Mouse (Mus musculus) MEL (cell line): ENCODE results near the gene Gabbr1.

Source experiments
- CHD2 ChIP-seq: IDR thresholded peaks from 2 replicates; pipeline ENCODE4 v1.6.1; 2011; ENCODE audit warnings: low read length, improper control_type of control experiment
- CTCF ChIP-seq, 3 experiments: IDR thresholded peaks in 2 of 3; conservative IDR thresholded peaks in 1 of 3; 2 replicates each; pipeline ENCODE4 v1.5.1; 2011 to 2012; ENCODE audit warnings: low read length in 3 of 3, low read depth in 2 of 3, mild to moderate bottlenecking in 2 of 3, improper control_type of control experiment in 1 of 3, inconsistent platforms in 1 of 3, mixed read lengths in 1 of 3, moderate library complexity in 1 of 3; ENCODE audit not compliant: control insufficient read depth in 1 of 3, insufficient read depth in 1 of 3, poor library complexity in 1 of 3, severe bottlenecking in 1 of 3
- E2F4 ChIP-seq: IDR thresholded peaks from 2 replicates; pipeline ENCODE4 v1.6.1; 2011; ENCODE audit warnings: low read depth, low read length, improper control_type of control experiment, borderline replicate concordance
- EP300 ChIP-seq, 2 experiments: IDR thresholded peaks; 2 replicates each; pipeline ENCODE4 v1.6.1; 2011; ENCODE audit warnings: improper control_type of control experiment in 2 of 2, low read length in 2 of 2, low read depth in 1 of 2, mild to moderate bottlenecking in 1 of 2
- GABPA ChIP-seq: IDR thresholded peaks from 2 replicates; pipeline ENCODE4 v1.6.1; 2012; ENCODE audit warnings: low read depth, mild to moderate bottlenecking, inconsistent platforms, low read length, improper control_type of control experiment, moderate library complexity
- GATA1 ChIP-seq: IDR thresholded peaks from 2 replicates; pipeline ENCODE4 v1.6.1; 2011; ENCODE audit warnings: low read depth, low read length, improper control_type of control experiment
- MAZ ChIP-seq: IDR thresholded peaks from 2 replicates; pipeline ENCODE4 v1.6.1; 2012; ENCODE audit warnings: low read depth, mild to moderate bottlenecking, inconsistent platforms, low read length, improper control_type of control experiment
- MYC ChIP-seq: IDR thresholded peaks from 2 replicates; pipeline ENCODE4 v1.6.1; 2011; ENCODE audit warnings: low read depth, mild to moderate bottlenecking, low read length, improper control_type of control experiment, moderate library complexity
- POLR2A ChIP-seq, 2 experiments: IDR thresholded peaks; 2 replicates each; pipeline ENCODE4 v1.6.1; 2011 to 2012; ENCODE audit warnings: low read length in 2 of 2, mild to moderate bottlenecking in 2 of 2, control low read depth in 1 of 2, improper control_type of control experiment in 1 of 2, low read depth in 1 of 2, moderate library complexity in 1 of 2; ENCODE audit not compliant: control insufficient read depth in 1 of 2, insufficient read depth in 1 of 2, poor library complexity in 1 of 2
- RAD21 ChIP-seq: IDR thresholded peaks from 2 replicates; pipeline ENCODE4 v1.6.1; 2011; ENCODE audit warnings: mild to moderate bottlenecking, low read depth, low read length, improper control_type of control experiment
- SMC3 ChIP-seq: IDR thresholded peaks from 2 replicates; pipeline ENCODE4 v1.6.1; 2011; ENCODE audit warnings: low read depth, low read length, improper control_type of control experiment
- UBTF ChIP-seq: IDR thresholded peaks from 2 replicates; pipeline ENCODE4 v1.6.1; 2012; ENCODE audit warnings: low read depth, mild to moderate bottlenecking, inconsistent platforms, low read length, improper control_type of control experiment, moderate library complexity, borderline replicate concordance; ENCODE audit not compliant: insufficient read depth
- ZC3H11A ChIP-seq: IDR thresholded peaks from 2 replicates; pipeline ENCODE4 v1.6.1; 2012; ENCODE audit warnings: low read depth, mild to moderate bottlenecking, inconsistent platforms, low read length, improper control_type of control experiment
- ZNF384 ChIP-seq: IDR thresholded peaks from 2 replicates; pipeline ENCODE4 v1.6.1; 2012; ENCODE audit warnings: low read depth, mild to moderate bottlenecking, inconsistent platforms, low read length, improper control_type of control experiment

GRCm38 (mm10) chr17:37072730-37073276 is 27.0 kb downstream of the Gabbr1 start:
- no peak for TF ChIP-seq ZNF384
- TF ChIP-seq EP300 (IDR thresholded peaks at IDR 0.05; ENCODE audit: low read depth in 1 of 2, low read length in 2 of 2): no peak
- TF ChIP-seq GABPA: no peak
- no peak for TF ChIP-seq MYC
- no peak for TF ChIP-seq CTCF (IDR thresholded peaks at IDR 0.05 in 2 of 3, conservative IDR thresholded peaks at IDR 0.05 in 1 of 3; ENCODE audit: control insufficient read depth in 1 of 3, insufficient read depth in 1 of 3, low read depth in 2 of 3, low read length in 3 of 3, poor library complexity in 1 of 3, severe bottlenecking in 1 of 3)
- no peak for TF ChIP-seq MAZ
- TF ChIP-seq UBTF: no peak
- TF ChIP-seq CHD2: no peak
- TF ChIP-seq SMC3: no peak
- no peak for TF ChIP-seq RAD21
- no peak for TF ChIP-seq POLR2A (IDR thresholded peaks at IDR 0.05; ENCODE audit: control insufficient read depth in 1 of 2, insufficient read depth in 1 of 2, low read depth in 1 of 2, low read length in 2 of 2, poor library complexity in 1 of 2)
- no peak for TF ChIP-seq ZC3H11A
- TF ChIP-seq GATA1: no peak
- no peak for TF ChIP-seq E2F4
